In the genomic region with DNA sequence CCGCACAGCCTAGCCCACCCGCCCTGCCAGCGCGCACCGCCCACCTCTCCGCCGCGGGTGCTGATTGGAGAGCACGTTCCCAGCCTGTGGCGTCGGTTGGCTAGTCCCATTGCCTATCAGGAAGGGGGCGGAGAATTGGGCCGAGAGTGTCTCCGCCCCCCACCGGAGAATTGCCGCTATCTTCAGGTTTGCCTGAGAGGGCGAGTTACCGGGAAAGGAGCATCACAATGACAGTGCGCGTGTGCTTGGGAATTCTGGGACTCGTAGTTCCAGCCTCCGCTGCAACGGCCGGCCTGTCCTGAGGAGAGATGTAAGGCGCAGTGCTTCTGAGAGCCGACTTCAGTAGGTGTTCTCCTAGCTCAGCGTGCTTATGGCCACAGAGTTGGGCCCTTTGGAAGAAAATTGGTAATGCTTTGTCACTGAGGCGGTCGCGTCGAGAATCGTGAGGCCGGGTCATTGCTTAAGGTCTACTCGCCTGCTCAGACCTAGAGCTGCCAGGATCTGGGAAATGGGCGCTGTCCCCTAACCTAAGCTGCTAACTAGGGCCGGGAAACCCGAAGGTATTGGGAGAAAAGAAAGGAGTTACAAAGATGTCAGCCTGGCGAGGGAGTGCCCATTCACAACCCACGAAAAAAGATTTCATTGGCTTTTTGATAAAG, we compare ENCODE assay signal across 7 mouse cellular contexts. TPM values are rescaled to one million over a fixed set of nuclear protein-coding genes. Genes with fewer than 3 reads are reported as not detected.
DNase-seq lines count a peak whose midpoint lies in the region; ATAC-seq lines count a peak whose summit lies in the region.

Ttbk2 (minus strand) TSS at position 181 of the 659 bp plus-strand sequence.

- peak; percentile 100 for ATAC-seq in intestine, embryonic 15.5 days

- no peak within 1 kb of the TSS for H3K27ac ChIP-seq in intestine, embryonic 15.5 days
- peak within 1 kb of the TSS; percentile 91 for H3K27ac ChIP-seq in midbrain, embryonic 10.5 days (replicated peaks)

- H3K27me3 ChIP-seq in intestine, embryonic 15.5 days (replicated peaks) = no peaks in the 10 kb centered on the region
- H3K27me3 ChIP-seq in midbrain, embryonic 10.5 days (ENCODE audit: low read depth, poor library complexity, severe bottlenecking) = no peaks in the 10 kb centered on the region

- H3K36me3 ChIP-seq in intestine, embryonic 15.5 days = no peaks in the 10 kb centered on the region
- H3K36me3 ChIP-seq in midbrain, embryonic 10.5 days = no peaks in the 10 kb centered on the region

- intact Hi-C loops in gastrocnemius, postnatal 36 days (cut with DNase I) = no loop called here
- intact Hi-C loops in left cerebral cortex, postnatal 25 days (cut with DNase I) = loop anchor here (2.0 kb wide), 1 partner anchor 120 kb away; no protein-coding TSS in a partner anchor

- WGBS in intestine, embryonic 15.5 days = under 1% methylated on average over 39 of the region's 39 CpGs
- WGBS in midbrain, embryonic 10.5 days = under 1% methylated on average over 39 of the region's 39 CpGs

- H3K9me3 ChIP-seq in intestine, embryonic 15.5 days = no peaks in the 10 kb centered on the region
- no peaks in the 10 kb centered on the region for H3K9me3 ChIP-seq in midbrain, embryonic 10.5 days (replicated peaks)

- H3K4me3 ChIP-seq in intestine, embryonic 15.5 days (replicated peaks) = peak within 1 kb of the TSS; percentile 91
- peak within 1 kb of the TSS; percentile 94 for H3K4me3 ChIP-seq in midbrain, embryonic 10.5 days

- DNase-seq in adrenal gland, adult 2 months = peak; percentile 99
- DNase-seq in embryo, embryonic 11.5 days (ENCODE audit: low read depth, low spot score) = peak; percentile 96
- DNase-seq in gastrocnemius, postnatal 36 days = peak; percentile 96 to 98
- peak; percentile 99 for DNase-seq in left cerebral cortex, postnatal 25 days (ENCODE audit: low spot score in 2 of 2)
- peak; percentile 98 for DNase-seq in midbrain, embryonic 10.5 days (ENCODE audit: low spot score)
- peak; percentile 97 for DNase-seq in right cerebral cortex, postnatal 4 days

- no peaks in the 10 kb centered on the region for H3K4me1 ChIP-seq in intestine, embryonic 15.5 days (replicated peaks)
- peaks cover 22% of the 10 kb centered on the region for H3K4me1 ChIP-seq in midbrain, embryonic 10.5 days

- peak within 1 kb of the TSS; percentile 75 for H3K9ac ChIP-seq in intestine, embryonic 15.5 days

- peak within 1 kb of the TSS; percentile 88 for H3K4me2 ChIP-seq in intestine, embryonic 15.5 days (replicated peaks)

RNA-seq across cellular contexts. Expression of gene Ttbk2, which starts in this region (rescaled TPM):
- 10 to 100 TPM in 1 of 2 experiments, 1 to 10 TPM in 1; 9.8 to 15.2 TPM for total RNA-seq in adrenal gland, adult 2 months (2021)
- 1.7 and 2.0 TPM in 2 replicates for polyA plus RNA-seq in adrenal gland, adult 2 months (2012; rRNA removed)
- total RNA-seq in gastrocnemius, postnatal 36 days (2021) = 1 to 10 TPM; 6.7 to 6.9 TPM
- polyA plus RNA-seq in intestine, embryonic 15.5 days (2015; fragmentation: Nextera tagmentation; extraction: Ambion mirVana) = 2.2 and 2.6 TPM in 2 replicates
- 10 to 100 TPM; 87.8 to 88.5 TPM for total RNA-seq in left cerebral cortex, postnatal 25 days (2021)
- polyA plus RNA-seq in midbrain, embryonic 10.5 days (2016; fragmentation: Nextera tagmentation; extraction: Ambion mirVana) = 4.0 and 5.0 TPM in 2 replicates

Comparison
In these comparisons a context has a peak if more than half of its experiments do, and no peak if none do; other contexts are left out.
1. RNA of gene Ttbk2 (total RNA-seq): 87.8 to 88.5 TPM in left cerebral cortex, postnatal 25 days; 9.8 to 15.2 TPM in adrenal gland, adult 2 months and 6.7 to 6.9 TPM in gastrocnemius, postnatal 36 days; every median in the first group is over 4 times any median in the second.
2. Peak in every context shown above with its lines, with median percentiles within 50 percentile points of each other: DNase-seq.